Mouse (Mus musculus): ENCODE measurements around the gene Gpx5. TPM values are rescaled to one million over a fixed set of nuclear protein-coding genes. Genes with fewer than 3 reads are reported as not detected.

Gene Gpx5
- polyA plus RNA-seq (2014; fragmentation: Illumina TruSeq; extraction: RNeasy Lipid Tissue Mini Kit (QIAGEN cat#74804); ENCODE audit: low read depth, low replicate concordance) = 18,335 TPM

GRCm38 (mm10) chr13:21292631-21293030 lies at the start of gene Gpx5:
Gene Gpx5, minus strand, starts transcription at chr13:21292731.

GRCm38 (mm10) chr13:21311926-21312325 lies 19.4 kb upstream of the Gpx5 start, which contains the start of gene Gpx6:
Gene Gpx6, plus strand, starts transcription at chr13:21312125.

Other genes starting within 250 kb of the Gpx5 start
- gene Olfr1370, start 217.8 kb downstream of the Gpx5 start, polyA plus RNA-seq (2014; fragmentation: Illumina TruSeq; extraction: RNeasy Lipid Tissue Mini Kit (QIAGEN cat#74804); ENCODE audit: low read depth, low replicate concordance) = not detected
- not detected for gene Olfr1369-ps1, start 181.2 kb downstream of the Gpx5 start, polyA plus RNA-seq (2014; fragmentation: Illumina TruSeq; extraction: RNeasy Lipid Tissue Mini Kit (QIAGEN cat#74804); ENCODE audit: low read depth, low replicate concordance)
- not detected for gene Olfr263, start 163.1 kb downstream of the Gpx5 start, polyA plus RNA-seq (2014; fragmentation: Illumina TruSeq; extraction: RNeasy Lipid Tissue Mini Kit (QIAGEN cat#74804); ENCODE audit: low read depth, low replicate concordance)
- gene Olfr1368, start 146.9 kb downstream of the Gpx5 start, polyA plus RNA-seq (2014; fragmentation: Illumina TruSeq; extraction: RNeasy Lipid Tissue Mini Kit (QIAGEN cat#74804); ENCODE audit: low read depth, low replicate concordance) = not detected
- 52.9 TPM for gene Trim27, start 113.3 kb downstream of the Gpx5 start, polyA plus RNA-seq (2014; fragmentation: Illumina TruSeq; extraction: RNeasy Lipid Tissue Mini Kit (QIAGEN cat#74804); ENCODE audit: low read depth, low replicate concordance)
- gene Gpx6, start 19.4 kb upstream of the Gpx5 start, polyA plus RNA-seq (2014; fragmentation: Illumina TruSeq; extraction: RNeasy Lipid Tissue Mini Kit (QIAGEN cat#74804); ENCODE audit: low read depth, low replicate concordance) = 18.9 TPM
- not detected for gene Olfr1367, start 54.2 kb upstream of the Gpx5 start, polyA plus RNA-seq (2014; fragmentation: Illumina TruSeq; extraction: RNeasy Lipid Tissue Mini Kit (QIAGEN cat#74804); ENCODE audit: low read depth, low replicate concordance)
- gene Zscan12, start 70.1 kb upstream of the Gpx5 start, polyA plus RNA-seq (2014; fragmentation: Illumina TruSeq; extraction: RNeasy Lipid Tissue Mini Kit (QIAGEN cat#74804); ENCODE audit: low read depth, low replicate concordance) = 7.2 TPM
- gene Zkscan3, start 110.0 kb upstream of the Gpx5 start, polyA plus RNA-seq (2014; fragmentation: Illumina TruSeq; extraction: RNeasy Lipid Tissue Mini Kit (QIAGEN cat#74804); ENCODE audit: low read depth, low replicate concordance) = 58.9 TPM
- 2.0 TPM for gene Pgbd1, start 148.3 kb upstream of the Gpx5 start, polyA plus RNA-seq (2014; fragmentation: Illumina TruSeq; extraction: RNeasy Lipid Tissue Mini Kit (QIAGEN cat#74804); ENCODE audit: low read depth, low replicate concordance)
- gene Zscan26, start 161.0 kb upstream of the Gpx5 start, polyA plus RNA-seq (2014; fragmentation: Illumina TruSeq; extraction: RNeasy Lipid Tissue Mini Kit (QIAGEN cat#74804); ENCODE audit: low read depth, low replicate concordance) = 52.2 TPM
- 3.8 TPM for gene Nkapl, start 175.8 kb upstream of the Gpx5 start, polyA plus RNA-seq (2014; fragmentation: Illumina TruSeq; extraction: RNeasy Lipid Tissue Mini Kit (QIAGEN cat#74804); ENCODE audit: low read depth, low replicate concordance)
- gene Zkscan4, start 186.2 kb upstream of the Gpx5 start, polyA plus RNA-seq (2014; fragmentation: Illumina TruSeq; extraction: RNeasy Lipid Tissue Mini Kit (QIAGEN cat#74804); ENCODE audit: low read depth, low replicate concordance) = 3.7 TPM
- gene Gm10065, start 186.7 kb upstream of the Gpx5 start, polyA plus RNA-seq (2014; fragmentation: Illumina TruSeq; extraction: RNeasy Lipid Tissue Mini Kit (QIAGEN cat#74804); ENCODE audit: low read depth, low replicate concordance) = not detected
- gene AK157302, start 202.5 kb upstream of the Gpx5 start, polyA plus RNA-seq (2014; fragmentation: Illumina TruSeq; extraction: RNeasy Lipid Tissue Mini Kit (QIAGEN cat#74804); ENCODE audit: low read depth, low replicate concordance) = 1.2 TPM
- 6.9 TPM for gene Gm11273, start 208.7 kb upstream of the Gpx5 start, polyA plus RNA-seq (2014; fragmentation: Illumina TruSeq; extraction: RNeasy Lipid Tissue Mini Kit (QIAGEN cat#74804); ENCODE audit: low read depth, low replicate concordance)
- gene Zkscan8, start 238.4 kb upstream of the Gpx5 start, polyA plus RNA-seq (2014; fragmentation: Illumina TruSeq; extraction: RNeasy Lipid Tissue Mini Kit (QIAGEN cat#74804); ENCODE audit: low read depth, low replicate concordance) = 8.4 TPM